Comparison of ENCODE assay signal across 13 mouse cellular contexts in the genomic region with DNA sequence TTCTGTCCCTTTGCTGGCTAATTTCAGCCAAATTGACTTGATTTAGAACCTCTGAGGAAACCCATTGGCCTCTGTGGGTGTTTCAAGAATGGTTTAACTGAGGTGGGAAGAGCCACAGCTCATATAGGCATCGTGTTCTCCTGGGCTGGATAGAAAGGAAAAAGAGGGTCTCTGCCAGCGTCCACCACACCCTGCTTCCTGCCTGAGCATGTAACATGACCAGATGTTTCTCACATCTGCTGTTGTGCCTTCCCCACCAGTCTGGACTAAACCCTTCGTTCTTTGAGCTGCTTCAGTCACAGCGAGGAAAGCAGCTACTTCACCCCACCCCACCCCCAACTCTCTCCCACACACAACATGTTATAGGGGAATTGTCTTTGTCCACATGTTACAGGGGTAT.
"Had no signal": no experiment of that assay in that cellular context is flagged by ENCODE, and none has a peak within 500 bp of the region (broad histone marks: within the 10 kb centered on the region; RNA-seq: fewer than 3 reads in every experiment).

No protein-coding gene starts in this region.

- H3K4me3 ChIP-seq: layer of hippocampus, adult 2 months; midbrain, embryonic 10.5 days; myocyte; neural tube, embryonic 12.5 days had no signal

- H3K4me2 ChIP-seq: neural tube, embryonic 12.5 days had no signal

- H3K9ac ChIP-seq: liver, embryonic 14.5 days; neural tube, embryonic 12.5 days had no signal

- H3K36me3 ChIP-seq: midbrain, embryonic 10.5 days; neural tube, embryonic 12.5 days had no signal

- H3K27me3 ChIP-seq: neural tube, embryonic 12.5 days had no signal

- H3K27ac ChIP-seq: layer of hippocampus, adult 2 months; liver, embryonic 14.5 days; midbrain, embryonic 10.5 days; neural tube, embryonic 12.5 days had no signal

- DNase-seq: kidney, adult 11 months; kidney, postnatal 10 days; kidney, postnatal 4 days; lung, adult 18-20 months; midbrain, embryonic 14.5 days; spleen, adult 18-20 months; thymus, adult 18-20 months; thymus, postnatal 14 days had no signal

- H3K9me3 ChIP-seq: midbrain, embryonic 10.5 days; neural tube, embryonic 12.5 days had no signal

- H3K4me1 ChIP-seq: neural tube, embryonic 12.5 days had no signal
